Mouse (Mus musculus) heart, adult 18-20 months (tissue): ENCODE measurements at regions not wholly inside any gene's neighbourhood (a gene's known extent, or its start where the extent isn't known, plus 50 kb on each side); places are given as distances from the start of the nearest gene placed in this dataset.

Experiments used
- DNase-seq, 2 experiments: peaks; one replicate each; pipeline ENCODE4 v3.0.0; 2021 to 2022; ENCODE audit warnings: mixed read lengths in 1 of 2

- DNase-seq = no peak
Measured at GRCm38 (mm10) chr11:22692281-22692857, 168.4 kb downstream of the B3gnt2 start.

- DNase-seq = no peak
Measured at GRCm38 (mm10) chr11:22692941-22693341, 167.8 kb downstream of the B3gnt2 start.

GRCm38 (mm10) chr11:22693376-22693775 lies 167.4 kb downstream of the B3gnt2 start:
- DNase-seq = no peak

DNA sequence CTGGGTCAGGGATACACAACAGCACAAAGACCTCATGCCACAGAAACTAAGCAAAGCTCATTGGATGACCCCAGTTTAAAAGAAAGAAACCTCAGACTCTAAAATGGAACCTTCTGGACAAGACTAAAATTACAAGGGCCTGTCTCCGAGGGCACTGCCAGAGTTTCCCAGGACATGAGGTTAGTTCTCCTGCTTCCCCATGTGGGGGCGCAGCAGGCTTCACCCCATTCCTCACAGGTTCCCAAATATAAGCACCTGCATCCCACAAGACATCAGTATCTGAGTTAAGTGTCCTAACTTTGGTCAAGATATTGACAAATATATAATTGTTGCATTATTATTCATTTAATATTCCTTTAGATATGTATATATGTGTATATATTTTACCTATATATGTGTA lies 166.8 kb downstream of the B3gnt2 start:
- no peak for DNase-seq

GRCm38 (mm10) chr11:22694829-22695228 lies 165.9 kb downstream of the B3gnt2 start:
- peak in 1 of 2 experiments; percentile 14 for DNase-seq

DNA sequence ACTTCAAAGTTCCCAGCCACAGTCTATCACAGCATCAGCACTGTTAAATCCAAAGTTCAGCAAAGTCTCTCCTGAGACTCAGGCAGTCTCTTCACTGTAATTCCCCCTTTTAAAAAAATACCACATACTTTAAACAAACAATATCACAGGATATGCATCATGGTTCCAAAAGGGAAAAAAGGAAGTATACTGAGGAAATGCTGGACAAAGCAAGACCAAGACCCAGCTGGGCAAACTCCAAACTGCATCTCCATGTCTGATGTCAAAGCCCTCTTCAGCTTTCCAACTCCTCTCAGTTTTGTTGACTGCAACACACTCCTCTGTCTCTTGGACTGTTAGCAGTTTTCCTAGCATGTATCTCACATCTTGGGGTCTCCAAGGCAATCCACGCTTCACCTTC lies 165.5 kb downstream of the B3gnt2 start:
- no peak for DNase-seq

DNA sequence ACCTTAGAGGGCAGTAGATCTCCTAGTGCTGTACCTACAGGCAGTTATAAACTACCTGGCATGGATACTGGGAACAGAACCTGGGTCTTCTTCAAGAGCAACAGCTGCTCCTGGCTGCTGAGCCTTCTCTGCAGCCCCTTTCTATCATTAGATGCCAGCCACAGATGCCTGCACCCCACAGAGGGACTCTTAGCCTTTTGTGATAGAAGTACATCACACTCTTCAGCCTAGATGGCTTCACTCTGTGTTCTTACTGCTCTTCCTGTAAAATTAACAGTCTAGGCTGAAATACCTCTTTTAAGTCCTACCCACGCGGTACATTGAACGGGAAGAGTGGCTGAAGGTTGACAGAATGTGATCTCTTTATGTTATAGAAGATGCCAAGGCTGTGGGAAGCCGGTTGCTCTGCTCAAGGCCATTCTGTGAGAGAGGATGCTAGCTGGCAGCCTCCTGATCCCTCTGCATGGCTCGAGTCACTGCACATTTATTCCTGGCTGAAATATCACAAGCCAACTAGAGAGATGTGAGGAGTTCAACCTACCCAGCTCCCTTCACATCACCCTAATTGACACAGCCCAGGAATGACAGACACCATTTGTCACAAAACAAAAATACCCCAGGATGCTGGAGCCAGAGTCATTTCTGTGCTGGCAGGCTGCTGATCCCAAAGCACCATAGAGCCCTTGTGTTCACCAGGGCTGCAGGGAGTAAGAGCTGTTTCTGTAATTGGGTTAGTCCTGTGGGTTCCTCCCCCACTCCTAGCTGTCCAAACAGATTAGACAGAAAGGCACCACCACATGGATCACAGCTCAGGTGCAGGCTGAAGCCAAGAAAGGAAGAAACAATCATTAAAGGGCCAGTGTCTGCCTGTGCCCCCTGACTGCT lies 162.5 kb downstream of the B3gnt2 start:
- peak; percentile 24 to 72 for DNase-seq

DNA sequence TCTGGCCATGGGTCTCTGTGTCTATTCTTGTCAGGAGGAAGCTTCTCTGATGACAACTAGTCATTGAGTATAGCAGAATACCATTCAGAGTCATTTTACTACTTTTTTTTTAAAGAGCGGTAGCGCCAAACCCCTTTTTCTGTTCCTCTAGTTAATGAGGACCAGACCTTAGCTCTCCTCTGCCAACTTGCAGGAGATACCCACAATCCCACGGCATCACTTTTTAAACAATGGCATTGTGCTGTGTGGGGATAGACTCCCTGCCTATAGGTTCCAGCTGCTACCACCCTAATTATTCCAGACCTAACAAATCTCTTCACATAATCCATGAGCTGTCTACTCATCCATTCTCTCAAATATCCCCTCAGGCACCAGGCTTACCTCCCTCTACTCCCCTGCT lies 154.7 kb downstream of the B3gnt2 start:
- no peak for DNase-seq
